Mouse (Mus musculus): ENCODE measurements at regions not wholly inside any gene's neighbourhood (a gene's known extent, or its start where the extent isn't known, plus 50 kb on each side); places are given as distances from the start of the nearest gene placed in this dataset.

- no peak for DNase-seq (ENCODE audit: low spot score in 2 of 2)
Observed at GRCm38 (mm10) chr10:98558560-98558959, 355.6 kb upstream of the Atp2b1 start.

GRCm38 (mm10) chr10:98562297-98562912, 351.8 kb upstream of the Atp2b1 start:
- no peak for DNase-seq (ENCODE audit: low spot score in 2 of 2)

- no peak for DNase-seq (ENCODE audit: low spot score in 2 of 2)
Observed at GRCm38 (mm10) chr10:98572782-98573536, 341.2 kb upstream of the Atp2b1 start.

- DNase-seq (ENCODE audit: low spot score in 2 of 2) = peak; percentile 18 to 52
Observed at GRCm38 (mm10) chr10:98577040-98577439, 337.2 kb upstream of the Atp2b1 start.

- no peak for DNase-seq (ENCODE audit: low spot score in 2 of 2)
Observed at GRCm38 (mm10) chr10:98584776-98585175, 329.4 kb upstream of the Atp2b1 start.

- peak; percentile 24 to 67 for DNase-seq (ENCODE audit: low spot score in 2 of 2)
Observed at GRCm38 (mm10) chr10:98589726-98590125, 324.5 kb upstream of the Atp2b1 start.

- no peak for DNase-seq (ENCODE audit: low spot score in 2 of 2)
Observed at GRCm38 (mm10) chr10:98592154-98592553, 322.1 kb upstream of the Atp2b1 start.

GRCm38 (mm10) chr10:98593910-98594309, 320.3 kb upstream of the Atp2b1 start:
- no peak for DNase-seq (ENCODE audit: low spot score in 2 of 2)

- peak; percentile 24 to 63 for DNase-seq (ENCODE audit: low spot score in 2 of 2)
Observed at GRCm38 (mm10) chr10:98608221-98608941, 305.8 kb upstream of the Atp2b1 start.

- DNase-seq (ENCODE audit: low spot score in 2 of 2) = no peak
Observed at GRCm38 (mm10) chr10:98610708-98611107, 303.5 kb upstream of the Atp2b1 start.

GRCm38 (mm10) chr10:98611707-98612360, 302.4 kb upstream of the Atp2b1 start:
- no peak for DNase-seq (ENCODE audit: low spot score in 2 of 2)

- peak; percentile 36 to 52 for DNase-seq (ENCODE audit: low spot score in 2 of 2)
Observed at GRCm38 (mm10) chr10:98618736-98619525, 295.3 kb upstream of the Atp2b1 start.

- DNase-seq (ENCODE audit: low spot score in 2 of 2) = no peak
Observed at GRCm38 (mm10) chr10:98624103-98624502, 290.1 kb upstream of the Atp2b1 start.

- peak in 1 of 2 experiments; percentile 33 for DNase-seq (ENCODE audit: low spot score in 2 of 2)
Observed at GRCm38 (mm10) chr10:98624681-98625321, 289.4 kb upstream of the Atp2b1 start.

- no peak for DNase-seq (ENCODE audit: low spot score in 2 of 2)
Observed at GRCm38 (mm10) chr10:98628191-98628590, 286.0 kb upstream of the Atp2b1 start.

GRCm38 (mm10) chr10:98629248-98629647, 285.0 kb upstream of the Atp2b1 start:
- no peak for DNase-seq (ENCODE audit: low spot score in 2 of 2)

- DNase-seq (ENCODE audit: low spot score in 2 of 2) = no peak
Observed at GRCm38 (mm10) chr10:98637759-98638611, 276.2 kb upstream of the Atp2b1 start.

GRCm38 (mm10) chr10:98645681-98646122, 268.5 kb upstream of the Atp2b1 start:
- DNase-seq (ENCODE audit: low spot score in 2 of 2) = no peak

- DNase-seq (ENCODE audit: low spot score in 2 of 2) = peak in 1 of 2 experiments; percentile 22
Observed at GRCm38 (mm10) chr10:98646311-98646999, 267.8 kb upstream of the Atp2b1 start.

All from frontal cortex, postnatal 36 days (tissue).